Mouse (Mus musculus): Measurements from ENCODE around the gene Gucy2f.
"Not testable (repeated sequence)": the region's sequence is repeated elsewhere in the genome, so short reads cannot be mapped to it uniquely, and the experiment has no call there.

The Gucy2f gene

DNA sequence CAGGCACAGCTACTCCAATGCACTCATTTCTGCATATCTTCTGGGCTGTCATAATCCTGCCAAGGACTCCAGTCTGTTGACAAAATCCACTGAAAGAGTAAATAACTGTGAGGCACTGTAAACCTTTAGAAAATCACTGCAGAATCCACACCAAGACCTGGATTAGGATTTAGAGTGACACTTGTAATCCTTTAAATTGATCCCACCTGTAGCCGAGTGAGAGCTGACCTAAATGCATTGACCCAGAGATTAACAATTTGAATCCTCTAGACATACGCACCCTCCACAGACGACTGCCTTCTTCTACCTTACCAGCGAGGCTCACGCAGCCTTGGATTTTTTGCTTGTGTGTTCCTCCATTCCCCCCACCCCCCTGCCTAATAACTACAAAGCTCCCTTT lies at the start of gene Gucy2f:
Gene Gucy2f, minus strand, starts transcription at position 101 of the 400 bp plus-strand sequence.
- no peak for DNase-seq (ENCODE audit: low spot score in 2 of 2)

DNA sequence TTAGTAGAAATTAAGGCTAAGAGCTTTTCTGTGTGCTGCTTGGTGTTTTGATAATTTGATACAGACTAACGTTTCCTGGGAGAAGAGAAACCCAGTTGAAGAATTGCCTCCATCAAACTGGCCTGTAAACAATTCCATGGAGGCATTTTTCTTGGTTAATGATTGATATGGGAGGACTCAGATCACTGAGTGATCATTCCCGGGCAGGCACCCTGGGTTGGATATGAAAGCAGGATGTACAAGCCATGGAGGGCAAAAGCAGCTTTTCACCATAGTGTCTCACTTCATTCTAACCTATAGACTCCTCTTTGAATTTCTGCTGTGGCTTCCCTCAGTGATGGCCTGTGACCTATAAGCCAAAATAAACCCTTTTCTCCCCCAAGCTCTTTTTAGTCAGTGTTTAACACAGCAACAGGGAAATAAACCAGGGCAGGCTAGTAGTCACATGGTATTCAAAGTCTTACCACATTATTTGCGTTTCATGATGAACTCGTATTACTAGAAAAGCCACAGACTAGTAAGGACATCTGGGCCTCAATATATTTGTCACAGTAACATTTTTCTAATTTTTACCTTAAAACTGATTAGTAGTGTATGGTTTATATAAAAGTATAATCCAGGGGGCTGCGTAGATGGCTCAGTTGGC lies 49.1 kb upstream of the Gucy2f start:
- no peak for DNase-seq (ENCODE audit: low spot score in 2 of 2)

DNA sequence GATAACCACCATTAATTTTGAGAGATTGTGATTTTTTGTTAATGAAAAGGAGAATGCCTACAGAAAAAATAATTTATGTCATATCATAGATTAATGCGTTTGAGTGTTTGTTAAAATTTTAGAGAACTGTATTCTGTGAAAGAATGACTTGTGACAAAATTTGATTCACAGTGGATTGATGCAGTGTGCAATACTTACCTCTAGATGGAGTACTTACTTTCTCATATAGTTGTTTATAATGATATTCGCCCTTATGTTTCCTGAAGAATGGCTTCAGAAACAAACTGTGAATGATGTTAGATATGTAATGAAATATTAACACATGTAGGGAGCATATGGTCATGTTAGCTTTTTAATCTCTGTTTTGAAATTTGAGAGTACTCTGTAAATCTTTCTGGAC lies 40.4 kb upstream of the Gucy2f start:
- DNase-seq (ENCODE audit: low spot score in 2 of 2): no peak

GRCm38 (mm10) chrX:142236146-142236545 lies 39.4 kb upstream of the Gucy2f start:
- DNase-seq (ENCODE audit: low spot score in 2 of 2): not testable (repeated sequence)

GRCm38 (mm10) chrX:142228769-142229158 lies 32.0 kb upstream of the Gucy2f start:
- DNase-seq (ENCODE audit: low spot score in 2 of 2): no peak

- DNase-seq (ENCODE audit: low spot score in 2 of 2): peak; percentile 48 to 52
These were observed 31.5 kb upstream of the Gucy2f start for GRCm38 (mm10) chrX:142228055-142228768.

DNA sequence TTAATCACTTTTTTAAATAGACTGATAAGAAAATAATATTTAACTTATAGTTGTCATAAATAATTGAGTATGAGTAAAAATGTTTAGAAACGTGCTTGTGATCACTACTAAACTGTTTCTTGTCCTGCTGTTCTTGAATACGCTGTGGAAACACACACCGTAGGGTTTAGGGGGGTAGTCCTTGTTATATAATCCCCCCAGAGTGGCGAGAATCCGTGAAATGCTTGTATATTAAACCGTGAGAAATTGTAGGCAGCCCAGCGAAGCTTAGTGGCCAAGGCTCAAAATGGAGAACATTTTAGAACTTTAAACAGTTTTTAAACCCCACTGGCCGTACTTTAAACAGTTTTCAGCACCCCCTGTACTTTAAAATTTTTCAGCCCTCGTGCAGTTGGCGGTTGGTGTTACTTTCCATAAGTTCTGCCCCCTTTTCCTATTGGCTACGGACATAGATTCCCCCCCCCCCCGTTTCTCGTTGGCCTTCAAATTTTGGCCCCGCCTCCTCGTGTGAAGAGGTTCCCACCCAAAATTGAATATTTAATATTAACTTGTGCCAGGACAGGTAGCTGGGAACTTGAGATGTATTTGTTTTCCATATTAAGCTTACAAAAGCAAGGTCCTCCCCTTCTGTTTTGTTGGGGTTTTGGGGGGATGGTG lies 30.8 kb upstream of the Gucy2f start:
- no peak for DNase-seq (ENCODE audit: low spot score in 2 of 2)

- DNase-seq (ENCODE audit: low spot score in 2 of 2): no peak
These were observed 29.8 kb upstream of the Gucy2f start, which contains the start of gene Nxt2 for GRCm38 (mm10) chrX:142226542-142226941. Nxt2 (plus strand) TSS chrX:142226770.

- peak in 1 of 2 experiments; percentile 22 for DNase-seq (ENCODE audit: low spot score in 2 of 2)
These were observed 3.6 kb upstream of the Gucy2f start for GRCm38 (mm10) chrX:142200295-142200694.

DNA sequence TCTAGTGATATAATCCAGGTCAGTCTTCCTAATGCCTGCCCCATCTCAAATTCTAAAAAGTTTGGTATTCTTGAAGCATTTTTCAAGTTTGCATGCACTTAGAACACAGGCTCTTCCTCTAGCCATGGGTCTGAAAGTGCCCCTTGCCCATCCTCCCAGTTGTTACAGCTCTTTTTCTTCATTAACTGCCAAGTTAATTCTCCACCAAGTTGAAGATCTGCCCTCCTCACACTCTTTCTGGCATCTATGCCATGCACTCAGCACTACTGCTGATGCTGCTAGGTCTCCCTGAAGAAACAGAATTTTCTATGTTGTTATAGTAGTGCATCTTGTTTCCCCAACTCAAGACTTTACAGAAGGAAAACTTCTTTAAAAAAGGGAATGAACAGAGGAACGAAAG lies 1.2 kb downstream of the Gucy2f start:
- no peak for DNase-seq (ENCODE audit: low spot score in 2 of 2)

- DNase-seq (ENCODE audit: low spot score in 2 of 2): peak in 1 of 2 experiments; percentile 4
These were observed 2.3 kb downstream of the Gucy2f start for GRCm38 (mm10) chrX:142194420-142194819.

GRCm38 (mm10) chrX:142190355-142190754 lies 6.4 kb downstream of the Gucy2f start:
- DNase-seq (ENCODE audit: low spot score in 2 of 2): no peak

- peak; percentile 21 to 23 for DNase-seq (ENCODE audit: low spot score in 2 of 2)
These were observed 7.6 kb downstream of the Gucy2f start for GRCm38 (mm10) chrX:142189023-142189703.

DNA sequence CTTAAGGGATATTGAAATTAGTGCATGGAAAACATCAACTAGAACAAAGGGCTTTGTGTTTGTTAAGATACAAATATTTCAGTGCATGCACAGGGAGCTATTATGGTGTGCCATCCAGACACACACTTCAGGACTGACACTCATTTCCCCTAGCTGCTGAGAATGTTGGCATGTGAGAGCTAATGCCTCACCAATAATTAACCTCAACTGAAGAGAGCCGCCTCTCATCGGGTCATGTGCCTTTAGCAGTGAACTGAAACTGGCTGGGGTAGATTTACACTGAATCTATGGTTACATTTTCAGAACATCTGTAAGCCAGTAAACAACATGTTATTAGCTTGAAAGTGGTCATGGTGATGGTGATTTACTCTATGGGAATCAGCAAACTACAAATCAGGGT lies 14.7 kb downstream of the Gucy2f start:
- no peak for DNase-seq (ENCODE audit: low spot score in 2 of 2)

DNA sequence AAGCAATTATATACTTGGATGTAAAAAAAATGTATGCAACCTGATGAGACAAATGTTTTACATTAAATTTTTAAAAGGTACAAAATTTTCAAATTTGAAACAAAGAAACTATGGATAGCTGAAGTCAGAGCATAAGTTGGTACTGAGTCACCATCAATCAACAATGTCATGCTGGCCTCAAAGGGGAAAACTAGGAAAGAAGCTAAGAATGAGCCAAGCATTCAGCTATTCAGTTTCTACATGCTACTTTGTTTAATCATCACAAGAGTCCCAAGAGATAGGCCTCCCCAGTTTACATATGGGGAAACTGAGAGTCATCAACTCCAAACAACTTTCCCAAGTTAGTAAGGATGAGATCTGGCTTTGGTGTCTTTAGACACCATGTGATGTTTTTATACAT lies 19.8 kb downstream of the Gucy2f start:
- no peak for DNase-seq (ENCODE audit: low spot score in 2 of 2)

- no peak for DNase-seq (ENCODE audit: low spot score in 2 of 2)
These were observed 81.0 kb downstream of the Gucy2f start for GRCm38 (mm10) chrX:142115779-142116178.

DNA sequence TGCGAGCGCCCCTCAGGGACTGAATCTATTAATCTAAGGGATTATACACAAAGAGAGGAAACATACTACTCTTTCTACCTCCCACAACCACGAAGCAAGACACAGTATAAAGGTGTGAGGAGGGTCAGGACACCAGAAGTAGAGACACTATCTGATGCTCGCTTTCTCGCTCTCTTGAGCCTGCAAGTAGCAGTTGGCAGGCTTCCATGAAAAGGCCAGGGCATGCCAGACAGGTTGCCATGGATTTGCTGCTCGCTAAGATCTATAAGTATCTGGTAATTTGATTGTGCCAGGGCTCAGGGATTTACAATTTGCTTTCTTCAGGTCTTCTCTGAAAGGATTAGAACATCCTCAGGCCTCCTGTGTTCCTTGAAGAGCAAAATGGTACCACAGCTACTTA lies 85.5 kb downstream of the Gucy2f start:
- DNase-seq (ENCODE audit: low spot score in 2 of 2): no peak

GRCm38 (mm10) chrX:142096904-142097303 lies 99.8 kb downstream of the Gucy2f start:
- DNase-seq (ENCODE audit: low spot score in 2 of 2): no peak

DNA sequence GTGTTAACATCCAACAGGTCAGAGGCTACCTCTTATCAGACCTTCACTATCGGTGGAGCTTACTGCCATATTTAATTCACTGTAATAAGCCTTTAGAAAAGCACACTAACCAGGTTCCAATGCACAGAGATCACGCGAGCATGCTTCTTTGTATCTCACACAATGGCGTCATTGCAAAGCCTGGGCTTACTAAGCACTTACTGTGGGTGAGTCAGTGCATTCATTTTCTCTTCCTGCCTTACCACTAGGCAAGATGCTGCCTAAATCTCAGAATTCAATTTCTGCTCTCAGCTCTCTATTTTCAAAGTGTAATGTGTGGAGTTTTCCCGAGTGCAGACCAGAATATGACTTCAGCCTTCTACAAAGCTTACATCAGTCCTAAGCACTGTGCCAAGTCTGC lies 101.2 kb downstream of the Gucy2f start:
- DNase-seq (ENCODE audit: low spot score in 2 of 2): no peak

- no peak for DNase-seq (ENCODE audit: low spot score in 2 of 2)
These were observed 134.1 kb downstream of the Gucy2f start for GRCm38 (mm10) chrX:142062585-142062984.
